Mouse (Mus musculus) B cell, adult 2 months (primary cell): ENCODE measurements around the gene Gm49486.

Experiments
- DNase-seq, 2 experiments: peaks; one replicate each; pipeline ENCODE4 v3.0.0; 2022

Gm49486 gene

GRCm38 (mm10) chr15:79235268-79235667, 6.1 kb downstream of the Gm49486 start:
- no peak for DNase-seq

GRCm38 (mm10) chr15:79238036-79238435, 8.8 kb downstream of the Gm49486 start:
- no peak for DNase-seq

GRCm38 (mm10) chr15:79242574-79243233, 13.5 kb downstream of the Gm49486 start:
- no peak for DNase-seq

GRCm38 (mm10) chr15:79243234-79244042, 14.2 kb downstream of the Gm49486 start:
- peak; percentile 91 to 92 for DNase-seq

- no peak for DNase-seq
Observed at GRCm38 (mm10) chr15:79244071-79244893, 15.1 kb downstream of the Gm49486 start.

GRCm38 (mm10) chr15:79245321-79245720, 16.1 kb downstream of the Gm49486 start:
- no peak for DNase-seq

GRCm38 (mm10) chr15:79250236-79250635, 21.0 kb downstream of the Gm49486 start:
- DNase-seq: no peak

GRCm38 (mm10) chr15:79251168-79251567, 22.0 kb downstream of the Gm49486 start:
- no peak for DNase-seq

- DNase-seq: no peak
Observed at GRCm38 (mm10) chr15:79251781-79252491, 22.7 kb downstream of the Gm49486 start.

GRCm38 (mm10) chr15:79252580-79252979, 23.4 kb downstream of the Gm49486 start:
- DNase-seq: no peak

GRCm38 (mm10) chr15:79254661-79255060, 25.5 kb downstream of the Gm49486 start, which contains the start of gene Slc16a8:
Gene Slc16a8 (minus strand): TSS chr15:79254761.
- DNase-seq: no peak

- no peak for DNase-seq
Observed at GRCm38 (mm10) chr15:79258521-79258920, 29.3 kb downstream of the Gm49486 start.

- peak in 1 of 2 experiments; percentile 13 for DNase-seq
Observed at GRCm38 (mm10) chr15:79261095-79261725, 32.0 kb downstream of the Gm49486 start.

GRCm38 (mm10) chr15:79261757-79262156, 32.6 kb downstream of the Gm49486 start:
- no peak for DNase-seq

GRCm38 (mm10) chr15:79262375-79262774, 33.2 kb downstream of the Gm49486 start:
- peak; percentile 25 to 28 for DNase-seq

GRCm38 (mm10) chr15:79262786-79263309, 33.7 kb downstream of the Gm49486 start:
- DNase-seq: no peak

- DNase-seq: no peak
Observed at GRCm38 (mm10) chr15:79263726-79264125, 34.5 kb downstream of the Gm49486 start.

- DNase-seq: no peak
Observed at GRCm38 (mm10) chr15:79265384-79265783, 36.2 kb downstream of the Gm49486 start.

- DNase-seq: no peak
Observed at GRCm38 (mm10) chr15:79268521-79268920, 39.3 kb downstream of the Gm49486 start.

GRCm38 (mm10) chr15:79270317-79271123, 41.3 kb downstream of the Gm49486 start:
- peak; percentile 82 for DNase-seq
